Comparison of ENCODE assay signal across 9 mouse cellular contexts in the genomic region with DNA sequence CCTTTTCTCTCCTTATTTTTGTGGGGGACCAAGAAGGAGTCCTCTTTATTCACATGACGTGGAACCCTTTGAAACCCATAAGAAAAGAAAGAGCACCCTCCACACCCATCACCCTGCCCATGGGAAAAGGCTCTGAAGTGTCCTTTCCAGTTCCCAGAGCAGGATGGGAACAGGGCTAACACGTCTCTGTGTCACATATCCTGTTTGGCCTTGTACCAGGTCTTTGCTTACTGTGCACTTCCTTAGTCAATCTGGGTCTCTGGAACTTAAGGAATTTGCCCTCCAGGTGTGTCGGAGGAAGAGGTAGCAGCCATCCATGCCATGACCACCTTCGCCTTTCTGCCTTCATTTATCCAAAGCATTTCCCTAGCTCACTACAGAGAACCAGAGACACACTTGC. TPM values are rescaled to one million over a fixed set of nuclear protein-coding genes. Genes with fewer than 3 reads are reported as not detected.
DNase-seq lines count a peak whose midpoint lies in the region; ATAC-seq and TF ChIP-seq lines count a peak whose summit lies in the region.
"Had no signal": no experiment of that assay in that cellular context is flagged by ENCODE, and none has a peak within 500 bp of the region (broad histone marks: within the 10 kb centered on the region; RNA-seq: fewer than 3 reads in every experiment).

No protein-coding gene starts in this region.

- peak overlapping the region; percentile 37; the same call in 1 of the 2 replicates for H3K4me3 ChIP-seq in gastrocnemius, adult 2 months
- no peak overlapping the region for H3K4me3 ChIP-seq in brown adipose tissue, adult 24 weeks (ENCODE audit: insufficient read depth, low read depth, low read length)
- H3K4me3 ChIP-seq in hindbrain, embryonic 10.5 days: no peak overlapping the region
- no peak overlapping the region for H3K4me3 ChIP-seq in liver, postnatal 0 days (ENCODE audit: low read depth, low read length)
- H3K4me3 ChIP-seq: limb, embryonic 12.5 days had no signal

- intact Hi-C loops in gastrocnemius, adult 2 months (cut with DNase I): no loop called here

- TF ChIP-seq CTCF in gastrocnemius, adult 2 months (IDR thresholded peaks at IDR 0.05): no peak
- no peak for TF ChIP-seq CTCF in liver, postnatal 0 days (IDR thresholded peaks at IDR 0.05; ENCODE audit: low read depth)

- no peaks in the 10 kb centered on the region for H3K27me3 ChIP-seq in hindbrain, embryonic 10.5 days (ENCODE audit: insufficient read depth, poor library complexity, severe bottlenecking)
- H3K27me3 ChIP-seq in liver, postnatal 0 days (ENCODE audit: insufficient read depth, low read length): no peaks in the 10 kb centered on the region
- H3K27me3 ChIP-seq: limb, embryonic 12.5 days had no signal

- TF ChIP-seq EP300 in liver, postnatal 0 days (IDR thresholded peaks at IDR 0.05; ENCODE audit: low read depth): no peak

- H3K9ac ChIP-seq in liver, postnatal 0 days (replicated peaks): no peak overlapping the region
- H3K9ac ChIP-seq: limb, embryonic 12.5 days had no signal

- no peak for DNase-seq in gastrocnemius, adult 2 months
- no peak for DNase-seq in gastrocnemius, postnatal 4 days (ENCODE audit: low spot score in 2 of 2)
- DNase-seq in hindbrain, embryonic 10.5 days (ENCODE audit: low spot score): no peak
- peak; percentile 40 for DNase-seq in lung, postnatal 14 days
- DNase-seq in adrenal gland, adult 8-10 months: no peak
- DNase-seq in liver, postnatal 0 days: no peak
- DNase-seq in adrenal gland, postnatal 36 days: no peak

- no peak for ATAC-seq in liver, postnatal 0 days

- H3K4me1 ChIP-seq in brown adipose tissue, adult 24 weeks (ENCODE audit: control insufficient read depth, insufficient read depth, insufficient read length, low read length): peaks cover 9% of the 10 kb centered on the region
- peaks cover 24% of the 10 kb centered on the region for H3K4me1 ChIP-seq in hindbrain, embryonic 10.5 days (replicated peaks)
- peaks cover 6% of the 10 kb centered on the region for H3K4me1 ChIP-seq in liver, postnatal 0 days (ENCODE audit: insufficient read depth)

- H3K36me3 ChIP-seq in hindbrain, embryonic 10.5 days: no peaks in the 10 kb centered on the region
- no peaks in the 10 kb centered on the region for H3K36me3 ChIP-seq in liver, postnatal 0 days (replicated peaks; ENCODE audit: insufficient read depth, low read length)
- H3K36me3 ChIP-seq: limb, embryonic 12.5 days had no signal

- no peak overlapping the region for H3K4me2 ChIP-seq in liver, postnatal 0 days (ENCODE audit: low read depth, low read length)
- H3K4me2 ChIP-seq: limb, embryonic 12.5 days had no signal

- H3K27ac ChIP-seq in gastrocnemius, adult 2 months: peak overlapping the region; percentile 74
- H3K27ac ChIP-seq in brown adipose tissue, adult 24 weeks (replicated peaks; ENCODE audit: low read depth, low read length): peak overlapping the region; percentile 86
- H3K27ac ChIP-seq in hindbrain, embryonic 10.5 days: peak overlapping the region; percentile 79
- H3K27ac ChIP-seq in liver, postnatal 0 days (ENCODE audit: low read depth): no peak overlapping the region
- H3K27ac ChIP-seq: limb, embryonic 12.5 days had no signal

- no peaks in the 10 kb centered on the region for H3K9me3 ChIP-seq in hindbrain, embryonic 10.5 days
- H3K9me3 ChIP-seq in liver, postnatal 0 days (ENCODE audit: low read length): no peaks in the 10 kb centered on the region

- WGBS in hindbrain, embryonic 10.5 days: 67% methylated on average over 4 of the region's 4 CpGs
- WGBS in liver, postnatal 0 days (ENCODE audit: insufficient replicate concordance): 70% methylated on average over 4 of the region's 4 CpGs

RNA-seq across cellular contexts. Expression of a gene that starts 18.6 kb away (rescaled TPM):
- 10 to 100 TPM in 1 of 2 experiments, 1 to 10 TPM in 1; 6.7 to 23.3 TPM for total RNA-seq in gastrocnemius, adult 2 months (2021)
- 100 to 1,000 TPM in 1 of 2 experiments, 10 to 100 TPM in 1; 99.9 to 117 TPM for total RNA-seq in gastrocnemius, postnatal 4 days (2021)
- polyA plus RNA-seq in brown adipose tissue, adult 24 weeks (2012; ENCODE audit: insufficient read depth, insufficient read length, missing spikeins): 21.2 and 76.9 TPM in 2 replicates
- polyA plus RNA-seq in hindbrain, embryonic 10.5 days (2016; fragmentation: Nextera tagmentation; extraction: Ambion mirVana): 202 and 435 TPM in 2 replicates
- 10 to 100 TPM; 21.4 to 34.1 (median 28.2) TPM for total RNA-seq in adrenal gland, adult 8-10 months (2022)
- 64.7 and 78.8 TPM in 2 replicates for polyA plus RNA-seq in liver, postnatal 0 days (2015; fragmentation: Nextera tagmentation; extraction: Ambion mirVana)
- 10 to 100 TPM; 24.6 to 42.9 TPM for total RNA-seq in adrenal gland, postnatal 36 days (2021)

RNA-seq across cellular contexts. Expression of a gene that starts 33.8 kb away (rescaled TPM):
- 1 to 10 TPM; 1.5 to 3.2 TPM for total RNA-seq in gastrocnemius, adult 2 months (2021)
- 10 to 100 TPM; 74.8 to 91.5 TPM for total RNA-seq in gastrocnemius, postnatal 4 days (2021)
- polyA plus RNA-seq in brown adipose tissue, adult 24 weeks (2012; ENCODE audit: insufficient read depth, insufficient read length, missing spikeins): 1.0 and 1.7 TPM in 2 replicates
- polyA plus RNA-seq in hindbrain, embryonic 10.5 days (2016; fragmentation: Nextera tagmentation; extraction: Ambion mirVana): 187 and 370 TPM in 2 replicates
- 1 to 10 TPM in 3 of 4 experiments, under 1 TPM in 1; 0.81 to 3.5 (median 1.5) TPM for total RNA-seq in adrenal gland, adult 8-10 months (2022)
- 0.28 and 0.31 TPM in 2 replicates for polyA plus RNA-seq in liver, postnatal 0 days (2015; fragmentation: Nextera tagmentation; extraction: Ambion mirVana)
- total RNA-seq in adrenal gland, postnatal 36 days (2021): 1 to 10 TPM; 1.4 to 2.2 TPM

RNA-seq across cellular contexts. Expression of a gene that starts 59.1 kb away (rescaled TPM):
- 10 to 100 TPM; 22.4 to 25.5 TPM for total RNA-seq in gastrocnemius, adult 2 months (2021)
- 10 to 100 TPM; 23.2 to 34.9 TPM for total RNA-seq in gastrocnemius, postnatal 4 days (2021)
- 97.8 and 143 TPM in 2 replicates for polyA plus RNA-seq in brown adipose tissue, adult 24 weeks (2012; ENCODE audit: insufficient read depth, insufficient read length, missing spikeins)
- polyA plus RNA-seq in hindbrain, embryonic 10.5 days (2016; fragmentation: Nextera tagmentation; extraction: Ambion mirVana): 33.1 and 34.5 TPM in 2 replicates
- total RNA-seq in adrenal gland, adult 8-10 months (2022): 100 to 1,000 TPM in 2 of 4 experiments, 10 to 100 TPM in 2; 91.3 to 124 (median 102) TPM
- 95.6 and 107 TPM in 2 replicates for polyA plus RNA-seq in liver, postnatal 0 days (2015; fragmentation: Nextera tagmentation; extraction: Ambion mirVana)
- 10 to 100 TPM; 89.7 to 98.7 TPM for total RNA-seq in adrenal gland, postnatal 36 days (2021)

Comparison
In these comparisons a context has a peak if more than half of its experiments do, and no peak if none do; other contexts are left out.
1. RNA of a gene that starts 33.8 kb away (total RNA-seq): 74.8 to 91.5 TPM in gastrocnemius, postnatal 4 days; 1.5 to 3.2 TPM in gastrocnemius, adult 2 months, 1.4 to 2.2 TPM in adrenal gland, postnatal 36 days and 0.81 to 3.5 TPM in adrenal gland, adult 8-10 months; every median in the first group is over 10 times any median in the second.